Comparison of ENCODE assay signal across 15 mouse cellular contexts in the genomic region with DNA sequence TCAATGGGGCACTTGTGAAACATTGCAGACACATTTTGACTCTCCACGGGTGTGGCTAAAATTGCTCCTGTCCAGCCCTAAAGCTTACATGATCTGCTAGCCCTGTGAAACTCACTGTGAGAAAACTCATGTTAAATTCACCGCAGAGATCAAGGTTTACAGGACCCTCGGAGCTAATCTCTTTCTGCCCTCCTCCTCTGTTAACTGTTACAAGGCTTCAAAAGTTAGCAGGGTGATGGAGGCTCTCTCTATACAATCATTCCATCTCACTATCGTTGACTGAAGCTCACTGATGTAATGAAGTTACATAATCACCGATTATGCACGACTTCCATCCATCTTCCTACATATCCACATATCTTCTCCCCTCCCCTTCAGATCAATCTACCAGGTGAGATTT. TPM values are rescaled to one million over a fixed set of nuclear protein-coding genes. Genes with fewer than 3 reads are reported as not detected.
DNase-seq lines count a peak whose midpoint lies in the region; ATAC-seq and TF ChIP-seq lines count a peak whose summit lies in the region.
"Had no signal": no experiment of that assay in that cellular context is flagged by ENCODE, and none has a peak within 500 bp of the region (broad histone marks: within the 10 kb centered on the region; RNA-seq: fewer than 3 reads in every experiment).

No protein-coding gene starts in this region.

- TF ChIP-seq POLR2A in cerebellum, adult 2 months (IDR thresholded peaks at IDR 0.05; ENCODE audit: borderline replicate concordance, insufficient read depth, low read length) = peak; percentile 17; the same call in 1 of the 2 replicates

- no peak overlapping the region for H3K27ac ChIP-seq in hindbrain, embryonic 12.5 days
- no peak overlapping the region for H3K27ac ChIP-seq in hindbrain, embryonic 11.5 days (ENCODE audit: low read depth, low read length)
- H3K27ac ChIP-seq in cerebellum, adult 2 months (ENCODE audit: insufficient read depth, low read length) = peak overlapping the region; percentile 86; the same call in 1 of the 2 replicates
- no peak overlapping the region for H3K27ac ChIP-seq in embryonic facial prominence, embryonic 14.5 days (replicated peaks; ENCODE audit: low read depth, low read length)
- no peak overlapping the region for H3K27ac ChIP-seq in midbrain, embryonic 16.5 days (ENCODE audit: low read length)
- H3K27ac ChIP-seq: limb, embryonic 15.5 days had no signal

- no peak overlapping the region for H3K9ac ChIP-seq in hindbrain, embryonic 12.5 days
- no peak overlapping the region for H3K9ac ChIP-seq in hindbrain, embryonic 11.5 days (ENCODE audit: low read depth, low read length)
- no peak overlapping the region for H3K9ac ChIP-seq in embryonic facial prominence, embryonic 14.5 days (ENCODE audit: low read depth, low read length)
- H3K9ac ChIP-seq in midbrain, embryonic 16.5 days (ENCODE audit: low read depth, low read length) = 0 out of 2 replicates have a peak overlapping the region, but pooled peaks have one; percentile 34
- H3K9ac ChIP-seq: limb, embryonic 15.5 days had no signal

- no peaks in the 10 kb centered on the region for H3K27me3 ChIP-seq in hindbrain, embryonic 12.5 days
- H3K27me3 ChIP-seq in hindbrain, embryonic 11.5 days (ENCODE audit: control insufficient read depth, insufficient read depth, low read length) = no peaks in the 10 kb centered on the region
- no peaks in the 10 kb centered on the region for H3K27me3 ChIP-seq in cerebellum, adult 2 months (ENCODE audit: control insufficient read depth, insufficient read depth, low read length)
- H3K27me3 ChIP-seq in embryonic facial prominence, embryonic 14.5 days (replicated peaks; ENCODE audit: control insufficient read depth, insufficient read depth, low read length) = 0 out of 2 replicates have a peak, but pooled peaks cover 5% of the 10 kb centered on the region
- H3K27me3 ChIP-seq in midbrain, embryonic 16.5 days (ENCODE audit: control insufficient read depth, insufficient read depth, low read depth, low read length) = no peaks in the 10 kb centered on the region
- H3K27me3 ChIP-seq: CH12.LX; limb, embryonic 15.5 days had no signal

- ATAC-seq in hindbrain, embryonic 12.5 days (ENCODE audit: low FRiP score) = no peak
- ATAC-seq in hindbrain, embryonic 11.5 days (ENCODE audit: low FRiP score) = no peak
- no peak for ATAC-seq in embryonic facial prominence, embryonic 14.5 days (ENCODE audit: low read depth)
- ATAC-seq in midbrain, embryonic 16.5 days = no peak
- ATAC-seq: lung, postnatal 0 days had no signal

- peak overlapping the region; percentile 24; the same call in 1 of the 2 replicates for H3K4me2 ChIP-seq in hindbrain, embryonic 12.5 days (replicated peaks)
- no peak overlapping the region for H3K4me2 ChIP-seq in hindbrain, embryonic 11.5 days (replicated peaks; ENCODE audit: low read depth, low read length)
- peak overlapping the region; percentile 53 for H3K4me2 ChIP-seq in embryonic facial prominence, embryonic 14.5 days (ENCODE audit: low read depth, low read length)
- peak overlapping the region; percentile 52 for H3K4me2 ChIP-seq in midbrain, embryonic 16.5 days (ENCODE audit: low read length)
- H3K4me2 ChIP-seq: limb, embryonic 15.5 days had no signal

- DNase-seq in hindbrain, embryonic 11.5 days (ENCODE audit: low spot score) = no peak
- DNase-seq in cerebellum, adult 2 months = peak; percentile 54 to 55
- DNase-seq in embryonic facial prominence, embryonic 14.5 days (ENCODE audit: low spot score) = no peak
- DNase-seq in adrenal gland, postnatal 4 days (ENCODE audit: low spot score in 2 of 2) = no peak
- no peak for DNase-seq in right cerebral cortex, adult 18-20 months
- no peak for DNase-seq in left cerebral cortex, postnatal 4 days
- DNase-seq: adrenal gland, postnatal 25 days; heart, adult 18-20 months; layer of hippocampus, adult 9-11 months had no signal

- H3K4me3 ChIP-seq in hindbrain, embryonic 12.5 days = peak overlapping the region; percentile 12; the same call in 1 of the 2 replicates
- no peak overlapping the region for H3K4me3 ChIP-seq in hindbrain, embryonic 11.5 days (ENCODE audit: low read depth, low read length)
- peak overlapping the region; percentile 86 for H3K4me3 ChIP-seq in cerebellum, adult 2 months (replicated peaks; ENCODE audit: insufficient read depth, low read depth, low read length)
- H3K4me3 ChIP-seq in embryonic facial prominence, embryonic 14.5 days (ENCODE audit: low read depth, low read length) = peak overlapping the region; percentile 13; the same call in 1 of the 2 replicates
- peak overlapping the region; percentile 47 for H3K4me3 ChIP-seq in midbrain, embryonic 16.5 days (ENCODE audit: low read depth, low read length)
- H3K4me3 ChIP-seq: limb, embryonic 15.5 days had no signal

- intact Hi-C loops in left cerebral cortex, postnatal 4 days (cut with DNase I) = loop anchor here (5.0 kb wide), 1 partner anchor 456 kb away; no protein-coding TSS in a partner anchor

- no peaks in the 10 kb centered on the region for H3K4me1 ChIP-seq in hindbrain, embryonic 12.5 days
- H3K4me1 ChIP-seq in hindbrain, embryonic 11.5 days (replicated peaks; ENCODE audit: control insufficient read depth, insufficient read depth, low read length) = no peaks in the 10 kb centered on the region
- H3K4me1 ChIP-seq in cerebellum, adult 2 months (ENCODE audit: control insufficient read depth, insufficient read depth, low read length) = no peaks in the 10 kb centered on the region; the same call in 1 of the 2 replicates
- no peaks in the 10 kb centered on the region for H3K4me1 ChIP-seq in embryonic facial prominence, embryonic 14.5 days (ENCODE audit: control insufficient read depth, insufficient read depth, low read length)
- no peaks in the 10 kb centered on the region for H3K4me1 ChIP-seq in midbrain, embryonic 16.5 days (ENCODE audit: control insufficient read depth, insufficient read depth, low read length)
- H3K4me1 ChIP-seq: limb, embryonic 15.5 days had no signal

- no peak for TF ChIP-seq CTCF in cerebellum, adult 2 months (IDR thresholded peaks at IDR 0.05; ENCODE audit: borderline replicate concordance, insufficient read depth, low read depth, low read length)

- WGBS in hindbrain, embryonic 12.5 days = 56% methylated on average over 6 of the region's 6 CpGs
- 54% methylated on average over 6 of the region's 6 CpGs for WGBS in hindbrain, embryonic 11.5 days
- 10% methylated on average over 6 of the region's 6 CpGs for WGBS in cerebellum, adult 2 months
- WGBS in embryonic facial prominence, embryonic 14.5 days = 51% methylated on average over 6 of the region's 6 CpGs
- WGBS in midbrain, embryonic 16.5 days = 51% methylated on average over 6 of the region's 6 CpGs

- no peaks in the 10 kb centered on the region for H3K36me3 ChIP-seq in hindbrain, embryonic 12.5 days
- no peaks in the 10 kb centered on the region for H3K36me3 ChIP-seq in hindbrain, embryonic 11.5 days (ENCODE audit: control insufficient read depth, insufficient read depth, low read length)
- no peaks in the 10 kb centered on the region for H3K36me3 ChIP-seq in embryonic facial prominence, embryonic 14.5 days (ENCODE audit: control insufficient read depth, insufficient read depth, low read length)
- H3K36me3 ChIP-seq in midbrain, embryonic 16.5 days (ENCODE audit: control insufficient read depth, insufficient read depth, low read length) = no peaks in the 10 kb centered on the region
- H3K36me3 ChIP-seq: limb, embryonic 15.5 days had no signal

- no peaks in the 10 kb centered on the region for H3K9me3 ChIP-seq in hindbrain, embryonic 12.5 days (replicated peaks)
- no peaks in the 10 kb centered on the region for H3K9me3 ChIP-seq in hindbrain, embryonic 11.5 days (ENCODE audit: control insufficient read depth, low read length)
- H3K9me3 ChIP-seq in embryonic facial prominence, embryonic 14.5 days (ENCODE audit: control insufficient read depth, low read length) = no peaks in the 10 kb centered on the region
- no peaks in the 10 kb centered on the region for H3K9me3 ChIP-seq in midbrain, embryonic 16.5 days (replicated peaks; ENCODE audit: control insufficient read depth, low read length, poor library complexity, severe bottlenecking)
- H3K9me3 ChIP-seq: limb, embryonic 15.5 days had no signal

RNA-seq across cellular contexts. Expression of gene Il1rapl1, which starts 1.9 kb away (rescaled TPM):
- polyA plus RNA-seq in hindbrain, embryonic 12.5 days (2016; fragmentation: Nextera tagmentation; extraction: Ambion mirVana) = 2.4 and 2.6 TPM in 2 replicates
- 0.67 and 1.7 TPM in 2 replicates for polyA plus RNA-seq in hindbrain, embryonic 11.5 days (2014; fragmentation: Nextera tagmentation; extraction: Ambion mirVana)
- 2.2 and 2.5 TPM in 2 replicates for polyA plus RNA-seq in cerebellum, adult 2 months (2012; rRNA removed)
- 0.21 and 0.87 TPM in 2 replicates for polyA plus RNA-seq in embryonic facial prominence, embryonic 14.5 days (2014; fragmentation: Nextera tagmentation; extraction: Ambion mirVana)
- polyA plus RNA-seq in midbrain, embryonic 16.5 days (2015; fragmentation: Nextera tagmentation; extraction: Ambion mirVana) = 5.5 and 6.4 TPM in 2 replicates
- 1 to 10 TPM in 1 of 2 experiments, under 1 TPM in 1; 0.98 to 1.4 TPM for total RNA-seq in adrenal gland, postnatal 4 days (2021)
- 10 to 100 TPM; 18.0 to 22.3 TPM for total RNA-seq in left cerebral cortex, postnatal 4 days (2021)
- total RNA-seq: CH12.LX; common myeloid progenitor, adult 5-6 weeks; heart, adult 18-20 months had no signal
- polyA plus RNA-seq: lung, postnatal 0 days had no signal

Comparison
In these comparisons a context has a peak if more than half of its experiments do, and no peak if none do; other contexts are left out.
1. DNase-seq: peak in cerebellum, adult 2 months (2 of 2); none in hindbrain, embryonic 11.5 days (single experiment), embryonic facial prominence, embryonic 14.5 days (single experiment), adrenal gland, postnatal 4 days (0 of 2), right cerebral cortex, adult 18-20 months (single experiment) and left cerebral cortex, postnatal 4 days (single experiment).